Mouse (Mus musculus) liver, embryonic 12.5 days (tissue): Measurements from ENCODE around the gene Rxfp3. TPM values are rescaled to one million over a fixed set of nuclear protein-coding genes. Genes with fewer than 3 reads are reported as not detected.

ENCODE experiments used
- ATAC-seq: fragments of 200-750 bp; cut with Nextera tagmentation; 2 replicates; pipeline ENCODE4 v1.8.0; 2017; ENCODE audit warnings: moderate number of reproducible peaks, mild to moderate bottlenecking, moderate library complexity
- H3K27ac ChIP-seq: fragments of 300-500 bp; sonication (generic); 2 replicates; pipeline ENCODE4 v1.5.1; 2016; ENCODE audit warnings: mild to moderate bottlenecking
- H3K27me3 ChIP-seq: fragments of 300-500 bp; sonication (generic); replicated peaks from 2 replicates; pipeline ENCODE4 v1.6.1; 2016; ENCODE audit warnings: mild to moderate bottlenecking, moderate library complexity
- H3K36me3 ChIP-seq: fragments of 300-500 bp; sonication (generic); 2 replicates; pipeline ENCODE4 v1.6.1; 2016; ENCODE audit warnings: mild to moderate bottlenecking, moderate library complexity
- H3K4me1 ChIP-seq: fragments of 300-500 bp; sonication (generic); 2 replicates; pipeline ENCODE4 v1.6.1; 2016
- H3K4me2 ChIP-seq: fragments of 300-500 bp; sonication (generic); 2 replicates; pipeline ENCODE4 v1.6.1; 2016; ENCODE audit warnings: mild to moderate bottlenecking, moderate library complexity
- H3K4me3 ChIP-seq: fragments of 300-500 bp; sonication (generic); 2 replicates; pipeline ENCODE4 v1.5.1; 2016; ENCODE audit warnings: mild to moderate bottlenecking, moderate library complexity
- H3K9ac ChIP-seq: fragments of 300-500 bp; sonication (generic); 2 replicates; pipeline ENCODE4 v1.6.1; 2016; ENCODE audit warnings: mild to moderate bottlenecking, moderate library complexity
- H3K9me3 ChIP-seq: fragments of 300-500 bp; sonication (generic); replicated peaks from 2 replicates; pipeline ENCODE4 v1.6.1; 2016; ENCODE audit warnings: mild to moderate bottlenecking, moderate library complexity
- WGBS: fragments of 180-500 bp; shearing (Covaris S2); methylation state at CpG from one replicate; pipeline ENCODE4 v1.1.7; 2016; ENCODE audit not compliant: insufficient replicate concordance; 5-methylcytosine and 5-hydroxymethylcytosine counted together
- polyA plus RNA-seq: library from polyadenylated mRNA; unstranded; fragments of >200 nt; fragmentation: Nextera tagmentation; extraction: Ambion mirVana; gene quantifications from 2 replicates; pipeline ENCODE4 v1.2.1, GENCODE M21; 2016

Rxfp3 gene
- 0.16 and 0.21 TPM in 2 replicates for polyA plus RNA-seq

- Histone ChIP-seq H3K9me3 (no peaks in the 10 kb centered on the region), H3K27ac (no peak within 1 kb of the TSS), H3K27me3 (peaks cover 43% of the 10 kb centered on the region), H3K9ac (no peak within 1 kb of the TSS), H3K36me3 (no peaks in the 10 kb centered on the region), H3K4me3 (peak within 1 kb of the TSS; percentile 30), H3K4me2 (peak within 1 kb of the TSS; percentile 57), H3K4me1 (0 out of 2 replicates have a peak, but pooled peaks cover 7% of the 10 kb centered on the region)
- WGBS, result 11% methylated on average over 16 of the region's 16 CpGs
- no peak for ATAC-seq
Measured at GRCm38 (mm10) chr15:11037711-11038110, at the start of gene Rxfp3. Gene Rxfp3, minus strand, starts transcription at chr15:11037991.

GRCm38 (mm10) chr15:11084993-11085365, 47.2 kb upstream of the Rxfp3 start:
- Histone ChIP-seq H3K27me3 (no peaks in the 10 kb centered on the region), H3K36me3 (no peaks in the 10 kb centered on the region), H3K9ac (no peak overlapping the region), H3K4me2 (no peak overlapping the region), H3K4me3 (no peak overlapping the region), H3K27ac (no peak overlapping the region), H3K4me1 (no peaks in the 10 kb centered on the region), H3K9me3 (no peaks in the 10 kb centered on the region)
- no peak for ATAC-seq
- WGBS, result 21% methylated on average over 1 of the region's 1 CpGs

- no peak overlapping the region for H3K4me3 ChIP-seq
- ATAC-seq, result no peak
- H3K27me3 ChIP-seq, result no peaks in the 10 kb centered on the region
- no peak overlapping the region for H3K9ac ChIP-seq
- WGBS, result 39% methylated on average over 9 of the region's 9 CpGs
- no peaks in the 10 kb centered on the region for H3K4me1 ChIP-seq
- H3K4me2 ChIP-seq, result no peak overlapping the region
- no peak overlapping the region for H3K27ac ChIP-seq
- no peaks in the 10 kb centered on the region for H3K36me3 ChIP-seq
- H3K9me3 ChIP-seq, result no peaks in the 10 kb centered on the region
Measured at GRCm38 (mm10) chr15:11084241-11084992, 46.6 kb upstream of the Rxfp3 start.

DNA sequence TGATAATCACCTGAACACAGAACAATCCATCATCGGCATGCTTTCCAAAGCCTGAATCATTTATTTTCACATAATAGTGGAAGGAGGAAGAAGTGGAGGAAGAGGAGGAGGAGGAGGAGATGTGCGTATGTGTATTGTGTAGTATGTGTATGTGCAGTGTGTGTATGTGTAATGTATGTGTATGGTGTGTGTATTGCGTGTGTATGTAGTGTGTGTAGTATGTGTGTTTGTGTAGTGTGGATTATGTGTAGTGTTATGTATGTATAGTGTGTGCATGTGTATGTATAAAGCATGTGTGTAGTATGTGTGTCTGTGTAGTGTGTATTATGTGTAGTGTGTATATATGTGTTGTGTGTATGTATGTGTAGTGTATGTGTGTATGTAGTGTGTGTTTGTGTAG, 45.9 kb upstream of the Rxfp3 start:
- Histone ChIP-seq H3K4me2 (no peak overlapping the region), H3K27ac (no peak overlapping the region), H3K27me3 (no peaks in the 10 kb centered on the region), H3K9me3 (no peaks in the 10 kb centered on the region), H3K4me3 (no peak overlapping the region), H3K36me3 (no peaks in the 10 kb centered on the region), H3K4me1 (no peaks in the 10 kb centered on the region), H3K9ac (no peak overlapping the region)
- 73% methylated on average over 3 of the region's 3 CpGs for WGBS
- ATAC-seq, result no peak

- H3K36me3 ChIP-seq, result no peaks in the 10 kb centered on the region
- no peaks in the 10 kb centered on the region for H3K27me3 ChIP-seq
- no peak overlapping the region for H3K9ac ChIP-seq
- no peaks in the 10 kb centered on the region for H3K4me1 ChIP-seq
- no peak overlapping the region for H3K4me2 ChIP-seq
- no peak overlapping the region for H3K4me3 ChIP-seq
- ATAC-seq, result no peak
- WGBS, result 70% methylated on average over 8 of the region's 8 CpGs
- no peak overlapping the region for H3K27ac ChIP-seq
- H3K9me3 ChIP-seq, result no peaks in the 10 kb centered on the region
Measured at GRCm38 (mm10) chr15:11082961-11083569, 45.3 kb upstream of the Rxfp3 start.

DNA sequence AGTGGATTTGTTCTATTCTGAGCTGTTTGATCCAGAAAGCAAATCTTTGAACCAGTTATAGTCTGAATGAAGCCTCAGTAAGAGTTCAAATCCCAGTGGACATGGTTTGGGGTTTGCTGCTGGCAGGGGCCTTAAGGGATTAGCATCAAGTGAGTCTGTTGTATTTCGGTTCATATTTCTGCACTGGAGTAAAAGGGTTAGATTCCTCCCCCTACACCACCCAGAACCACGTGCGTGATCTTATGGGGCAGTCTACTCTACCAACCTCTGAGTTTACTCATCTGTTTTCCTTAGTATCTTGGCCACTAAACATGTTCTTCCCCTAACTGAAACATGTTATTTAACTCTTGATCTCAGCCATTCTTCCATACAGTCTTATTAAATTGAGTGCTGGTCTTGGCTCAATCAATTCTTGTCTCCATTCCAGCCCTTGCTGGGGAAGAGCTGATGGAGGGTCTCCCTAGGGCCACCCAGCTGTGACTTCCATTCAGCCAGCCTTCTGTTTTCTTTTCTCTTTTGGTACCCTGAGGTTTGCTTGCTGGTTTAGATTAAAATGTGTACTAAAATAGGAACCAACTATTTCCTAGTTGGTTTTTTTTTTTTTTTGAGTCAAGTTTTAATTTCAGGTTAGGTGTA, 38.1 kb upstream of the Rxfp3 start:
- Histone ChIP-seq H3K9me3 (no peaks in the 10 kb centered on the region), H3K36me3 (no peaks in the 10 kb centered on the region), H3K27ac (no peak overlapping the region), H3K4me1 (no peaks in the 10 kb centered on the region), H3K27me3 (no peaks in the 10 kb centered on the region), H3K4me2 (no peak overlapping the region), H3K4me3 (no peak overlapping the region), H3K9ac (no peak overlapping the region)
- no peak for ATAC-seq
- WGBS, result 68% methylated on average over 3 of the region's 3 CpGs

DNA sequence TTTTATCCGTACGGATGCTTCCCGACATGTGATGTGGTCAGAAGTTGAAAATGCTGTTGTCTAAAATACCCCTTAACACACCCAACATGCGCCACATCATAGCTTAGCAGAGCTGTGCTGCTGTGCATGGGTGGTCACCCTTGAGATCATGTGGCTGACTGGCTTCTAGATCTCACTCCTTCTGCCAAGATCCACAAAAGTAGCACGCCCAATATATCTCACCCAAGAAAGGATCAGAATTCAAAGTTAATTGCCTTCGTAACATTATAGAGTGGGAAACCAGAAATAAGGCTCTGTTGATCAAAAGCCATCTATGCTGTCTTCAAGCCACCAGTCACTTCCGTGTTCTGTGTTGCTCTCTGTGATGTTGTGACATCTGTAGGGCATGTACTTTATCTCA, 30.1 kb upstream of the Rxfp3 start:
- Histone ChIP-seq H3K4me3 (no peak overlapping the region), H3K4me2 (no peak overlapping the region), H3K4me1 (no peaks in the 10 kb centered on the region), H3K9ac (no peak overlapping the region), H3K9me3 (no peaks in the 10 kb centered on the region), H3K27me3 (no peaks in the 10 kb centered on the region), H3K27ac (no peak overlapping the region), H3K36me3 (no peaks in the 10 kb centered on the region)
- ATAC-seq, result no peak
- 69% methylated on average over 7 of the region's 7 CpGs for whole genome bisulfite sequencing

GRCm38 (mm10) chr15:11066299-11066698, 28.5 kb upstream of the Rxfp3 start:
- Histone ChIP-seq H3K36me3 (no peaks in the 10 kb centered on the region), H3K27me3 (no peaks in the 10 kb centered on the region), H3K9ac (no peak overlapping the region), H3K4me3 (peak overlapping the region; percentile 17; the same call in 1 of the 2 replicates), H3K4me1 (no peaks in the 10 kb centered on the region), H3K9me3 (no peaks in the 10 kb centered on the region), H3K4me2 (peak overlapping the region; percentile 54), H3K27ac (no peak overlapping the region)
- 26% methylated on average over 5 of the region's 5 CpGs for WGBS
- ATAC-seq, result no peak

DNA sequence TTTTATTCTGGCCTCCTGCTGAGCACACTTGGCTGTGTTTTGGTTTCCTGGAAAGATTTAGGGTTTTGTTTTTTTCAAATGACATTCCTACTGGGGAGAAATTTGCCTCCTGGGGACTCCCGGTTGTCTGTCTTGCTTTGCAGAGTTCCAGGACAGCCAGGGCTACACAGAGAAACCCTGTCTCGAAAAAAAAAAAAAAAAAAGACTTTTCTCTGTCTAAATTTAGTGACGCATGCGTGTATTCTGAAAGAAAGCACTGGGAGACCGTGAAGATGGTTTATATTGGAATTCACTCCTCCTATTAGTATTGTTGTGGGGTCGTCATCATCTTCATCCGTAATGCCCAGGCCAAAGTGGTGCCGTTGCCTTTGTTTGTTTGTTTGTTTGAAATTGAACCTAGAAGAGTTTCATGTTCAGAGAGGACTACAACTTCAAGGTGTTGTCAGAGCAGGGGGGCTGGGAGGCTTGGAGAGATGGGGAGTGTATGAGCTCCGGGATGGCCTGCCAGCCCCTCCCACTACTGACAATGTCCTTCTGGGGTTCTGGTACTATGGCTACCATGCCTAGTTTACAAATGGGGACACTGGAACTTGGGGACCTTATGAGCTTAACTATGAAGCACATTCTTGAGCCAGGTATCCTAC, 27.9 kb upstream of the Rxfp3 start:
- WGBS, result 30% methylated on average over 9 of the region's 9 CpGs
- Histone ChIP-seq H3K27ac (peak overlapping the region; percentile 64; the same call in 1 of the 2 replicates), H3K9ac (no peak overlapping the region), H3K27me3 (no peaks in the 10 kb centered on the region), H3K4me1 (no peaks in the 10 kb centered on the region), H3K9me3 (no peaks in the 10 kb centered on the region), H3K4me2 (peak overlapping the region; percentile 54), H3K4me3 (peak overlapping the region; percentile 30; the same call in 1 of the 2 replicates), H3K36me3 (no peaks in the 10 kb centered on the region)
- no peak for ATAC-seq

DNA sequence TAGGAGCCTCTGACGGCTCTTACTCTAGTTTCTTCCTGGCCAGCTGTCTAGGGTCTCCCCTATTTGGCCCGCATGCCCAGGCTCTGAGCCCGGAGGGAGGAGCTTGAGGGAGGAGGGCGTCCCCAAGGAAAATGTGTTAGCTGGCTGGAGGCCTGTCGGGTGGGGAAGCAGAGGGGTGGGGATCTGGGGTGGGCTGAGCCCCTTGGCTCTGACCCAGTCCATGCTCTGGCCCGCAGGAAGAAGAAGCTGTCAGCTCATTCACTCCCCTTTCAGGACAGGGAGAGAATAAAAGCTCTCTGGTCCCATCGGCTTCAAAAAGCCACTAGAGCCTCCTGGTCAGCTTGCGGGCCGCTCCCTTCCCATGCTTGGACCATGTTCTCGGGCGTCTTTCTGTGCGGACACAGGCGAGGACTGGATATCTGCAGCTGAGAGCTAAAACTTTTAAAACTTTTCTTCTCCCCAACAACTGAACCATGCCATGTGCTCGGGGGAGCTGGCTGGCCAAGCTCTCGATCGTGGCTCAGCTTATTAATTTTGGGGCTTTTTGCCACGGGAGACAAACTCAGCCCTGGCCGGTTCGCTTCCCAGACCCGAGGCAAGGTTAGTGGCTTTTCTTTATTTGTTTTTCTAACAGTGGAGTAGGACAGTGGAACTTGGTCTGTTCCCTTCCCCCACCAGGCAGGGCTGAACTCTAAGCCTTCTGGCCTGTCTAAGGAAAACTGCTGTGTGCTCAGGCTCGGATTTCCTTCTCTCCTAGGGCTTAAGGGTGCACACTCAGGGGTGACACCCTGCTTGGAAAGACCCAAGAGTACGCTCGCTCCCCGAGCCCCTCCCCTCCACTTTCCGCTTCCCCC, 27.0 kb upstream of the Rxfp3 start, which contains the start of gene Adamts12:
TSS of gene Adamts12 (plus strand) at position 233 of the 854 bp plus-strand sequence.
- 8% methylated on average over 25 of the region's 25 CpGs for WGBS
- H3K4me2 ChIP-seq, result peak within 1 kb of the TSS; percentile 54
- no peaks in the 10 kb centered on the region for H3K36me3 ChIP-seq
- H3K4me1 ChIP-seq, result no peaks in the 10 kb centered on the region
- ATAC-seq, result peak; percentile 61
- no peaks in the 10 kb centered on the region for H3K9me3 ChIP-seq
- H3K27ac ChIP-seq, result peak within 1 kb of the TSS; percentile 64
- H3K4me3 ChIP-seq, result peak within 1 kb of the TSS; percentile 30
- 0 out of 2 replicates have a peak within 1 kb of the TSS, but pooled peaks have one; percentile 29 for H3K9ac ChIP-seq
- H3K27me3 ChIP-seq, result no peaks in the 10 kb centered on the region

GRCm38 (mm10) chr15:11064160-11064557, 26.4 kb upstream of the Rxfp3 start:
- no peak overlapping the region for H3K27ac ChIP-seq
- peak; percentile 44 for ATAC-seq

More at GRCm38 (mm10) chr15:11064160-11064557, 26.4 kb upstream of the Rxfp3 start:
- H3K4me3 ChIP-seq, result no peak overlapping the region
- H3K4me2 ChIP-seq, result peak overlapping the region; percentile 54
- H3K36me3 ChIP-seq, result no peaks in the 10 kb centered on the region
- H3K9me3 ChIP-seq, result no peaks in the 10 kb centered on the region
- no peak overlapping the region for H3K9ac ChIP-seq
- 21% methylated on average over 2 of the region's 2 CpGs for WGBS
- no peaks in the 10 kb centered on the region for H3K27me3 ChIP-seq
- no peaks in the 10 kb centered on the region for H3K4me1 ChIP-seq
